Mouse (Mus musculus) frontal cortex, postnatal 36 days (tissue): ENCODE data around the gene Gse1.
A peak's percentile ranks its signal among the peaks of the same experiment; 100 is the strongest.

ENCODE experiments used
- DNase-seq, 2 experiments: peaks; one replicate each; pipeline ENCODE4 v3.0.0; 2022; ENCODE audit warnings: low spot score in 2 of 2

The Gse1 gene

DNA sequence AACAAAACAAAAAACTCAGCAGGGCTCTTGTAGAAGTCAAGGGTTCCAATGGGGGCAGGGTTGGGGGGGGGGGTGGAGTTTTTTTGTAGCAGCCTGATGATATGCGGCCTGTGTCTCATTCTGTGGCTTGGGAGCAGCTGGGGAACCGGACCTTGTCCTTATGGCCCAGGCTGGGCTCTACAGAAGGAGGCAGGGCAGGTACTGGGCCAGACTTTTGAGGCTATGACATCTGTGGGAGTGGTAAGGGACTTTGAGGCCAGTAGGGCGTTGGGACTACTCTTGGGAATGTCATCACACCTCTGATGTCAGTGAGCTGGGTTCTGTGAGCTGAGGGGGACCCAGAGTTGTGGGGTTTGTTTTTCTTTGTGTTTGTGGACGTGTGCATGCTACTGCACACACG lies 267.2 kb downstream of the Gse1 start:
- DNase-seq: no peak

DNA sequence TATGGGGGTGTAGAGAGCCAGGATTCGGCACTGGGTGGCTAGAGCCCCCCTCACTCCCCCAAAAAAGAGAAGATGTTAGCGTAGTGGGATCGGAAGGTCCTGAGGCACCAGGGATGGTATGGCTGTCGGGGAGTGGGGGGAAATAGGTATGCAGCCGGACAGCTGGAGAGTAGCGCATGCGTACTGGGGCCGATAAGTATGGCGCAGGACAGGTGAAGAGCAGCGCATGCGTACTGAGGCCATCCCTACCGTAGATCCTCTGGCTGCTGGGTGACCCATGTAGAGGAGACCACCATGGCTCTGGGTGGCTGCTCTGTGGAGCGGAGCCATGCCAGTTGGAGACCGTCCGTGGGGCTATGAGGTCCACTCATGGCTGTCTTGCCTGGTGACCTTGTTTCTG lies 268.2 kb downstream of the Gse1 start:
- DNase-seq: no peak

DNA sequence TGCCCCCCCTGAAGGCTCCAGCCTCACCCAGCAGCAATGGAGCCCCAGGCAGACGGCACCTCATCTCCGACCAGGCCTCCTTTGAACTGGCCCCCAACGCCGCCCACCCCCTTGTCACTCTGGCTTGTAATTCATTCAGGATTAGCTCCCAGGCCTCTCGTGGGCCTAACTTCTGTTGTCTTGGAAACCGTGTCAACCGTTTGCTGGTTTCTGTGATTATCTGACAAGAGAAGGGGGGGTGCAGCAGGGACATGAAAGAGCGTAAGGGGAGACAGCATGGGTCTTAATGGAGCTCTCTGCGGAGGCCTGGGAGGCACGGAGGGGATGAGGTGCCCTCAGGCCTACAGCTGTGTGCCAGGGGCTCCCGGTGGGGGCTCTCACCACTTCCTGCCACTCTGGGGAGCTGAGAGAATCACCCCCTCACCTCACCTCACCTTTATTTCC lies 269.3 kb downstream of the Gse1 start:
- DNase-seq: no peak

DNA sequence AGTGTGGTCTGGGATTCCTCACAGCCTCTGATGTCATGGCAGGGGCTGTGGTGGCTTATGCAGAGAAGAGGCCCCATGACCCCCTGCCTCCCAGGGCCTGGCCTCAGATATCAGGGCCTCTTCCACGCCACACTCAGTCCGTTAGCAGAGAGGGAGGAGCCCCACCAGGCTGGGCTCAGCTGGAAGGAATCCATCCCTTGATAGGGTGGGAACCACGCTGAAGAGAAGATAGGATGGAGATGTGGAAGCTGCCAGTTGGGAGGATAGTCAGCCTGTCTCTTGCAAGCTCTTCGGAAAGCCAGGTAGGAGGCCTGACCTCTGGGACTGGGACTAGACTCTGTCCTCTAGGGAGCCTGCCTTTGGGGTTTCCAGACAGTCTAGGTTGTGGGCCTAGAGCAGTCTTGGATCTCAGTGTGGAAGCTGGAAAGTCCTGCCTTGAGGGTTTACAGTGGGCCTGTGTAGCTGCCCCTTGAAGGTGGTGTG lies 270.1 kb downstream of the Gse1 start:
- DNase-seq: no peak

DNA sequence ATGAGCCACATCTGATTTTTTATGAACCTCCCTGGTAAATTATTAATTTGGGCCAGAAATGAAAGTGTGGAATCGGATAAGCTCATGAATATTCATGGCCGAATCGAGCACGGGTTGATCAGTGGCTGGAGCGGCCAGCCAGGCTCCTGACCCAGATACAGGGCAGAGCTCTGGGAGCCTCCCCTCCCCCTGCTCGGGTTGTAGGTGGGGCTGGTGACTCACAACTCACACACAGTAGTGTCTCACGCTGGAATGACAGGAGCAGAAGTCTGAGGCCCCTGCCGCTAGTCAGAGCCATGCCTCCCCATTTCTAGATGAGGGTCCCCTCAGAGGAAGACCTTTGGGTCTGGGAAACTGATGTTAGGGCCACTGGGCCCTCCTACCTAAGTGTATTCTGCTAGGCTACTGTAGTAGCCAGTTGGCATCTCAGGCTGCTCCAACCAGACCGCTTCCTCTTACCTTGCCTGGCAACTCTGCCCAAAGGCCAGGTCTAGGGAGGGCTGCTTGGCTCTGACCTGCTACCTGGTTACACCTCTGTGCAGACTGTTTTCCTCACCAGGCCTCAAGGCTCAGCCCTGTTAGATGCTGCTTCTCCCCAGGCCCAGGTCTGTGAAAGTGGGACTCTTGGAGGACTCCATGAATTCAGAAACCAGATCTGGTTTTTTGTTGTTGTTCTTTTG lies 270.8 kb downstream of the Gse1 start:
- DNase-seq: peak in 1 of 2 experiments; percentile 60

DNA sequence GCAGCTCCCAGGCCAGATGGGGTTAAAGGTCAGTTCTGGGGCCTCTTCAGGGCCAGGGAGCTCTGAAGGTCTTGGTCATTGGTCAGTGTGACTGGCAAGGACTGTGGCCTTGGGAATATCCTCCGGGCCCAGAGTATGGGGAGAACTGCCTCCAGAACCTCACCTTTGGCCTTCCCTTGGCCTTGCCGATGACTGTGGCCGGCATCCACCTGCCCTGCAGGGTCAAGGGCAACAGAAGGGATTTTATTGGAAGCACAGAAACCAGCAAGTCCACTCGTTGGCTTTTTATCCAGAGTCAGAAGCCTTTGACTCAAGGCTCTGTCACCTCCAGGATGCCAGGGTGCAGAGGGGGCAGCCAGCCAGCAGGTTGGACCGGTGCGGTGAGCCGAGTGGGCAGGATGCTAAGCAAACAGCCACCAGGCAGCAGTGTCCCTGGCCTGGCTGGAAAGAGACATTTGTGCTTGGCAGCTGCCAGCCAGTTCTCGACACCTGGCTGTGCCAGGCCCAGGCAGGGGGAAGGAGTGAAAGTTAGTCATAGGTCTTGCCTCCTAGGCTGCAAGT lies 272.5 kb downstream of the Gse1 start:
- DNase-seq: no peak

DNA sequence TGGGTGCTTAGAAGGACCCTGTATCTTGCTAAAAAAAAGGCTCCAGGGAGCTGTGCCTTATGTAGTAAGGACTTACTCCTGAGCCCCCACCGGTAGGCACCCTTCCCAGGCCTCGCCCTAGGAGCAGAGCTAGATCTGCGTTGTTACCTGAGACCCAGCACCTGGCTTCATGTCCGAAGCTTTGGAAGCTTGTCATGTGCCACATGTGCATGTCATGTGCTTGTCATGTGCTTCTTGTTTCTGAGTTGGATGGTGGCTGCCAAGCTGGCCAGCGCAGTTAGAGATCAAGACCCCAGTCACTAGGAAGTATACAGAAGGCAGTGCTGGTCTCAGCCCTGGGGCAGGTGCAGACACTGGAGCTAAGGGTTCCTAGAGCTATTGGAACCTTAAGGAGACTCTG lies 273.2 kb downstream of the Gse1 start:
- DNase-seq: no peak

DNA sequence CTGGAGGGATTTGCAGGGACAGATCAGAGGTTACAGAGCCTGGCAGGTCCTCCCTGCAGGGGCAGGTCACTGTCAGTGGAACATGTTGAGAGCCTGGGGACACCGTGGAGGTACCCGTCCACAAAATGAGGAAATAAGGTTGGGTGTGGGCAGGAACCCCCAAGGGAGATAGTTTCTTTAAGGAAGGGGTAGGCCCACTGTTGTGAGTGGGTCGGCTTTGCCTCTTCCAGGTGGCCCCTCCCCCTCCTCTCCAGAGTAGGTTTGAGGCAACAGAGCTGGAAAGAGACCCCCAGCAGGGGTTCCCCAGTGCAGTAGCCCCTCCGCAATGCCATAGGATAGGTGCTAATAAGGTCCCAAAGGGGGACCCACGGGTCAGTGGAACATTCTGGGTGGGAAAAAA lies 274.2 kb downstream of the Gse1 start:
- no peak for DNase-seq

DNA sequence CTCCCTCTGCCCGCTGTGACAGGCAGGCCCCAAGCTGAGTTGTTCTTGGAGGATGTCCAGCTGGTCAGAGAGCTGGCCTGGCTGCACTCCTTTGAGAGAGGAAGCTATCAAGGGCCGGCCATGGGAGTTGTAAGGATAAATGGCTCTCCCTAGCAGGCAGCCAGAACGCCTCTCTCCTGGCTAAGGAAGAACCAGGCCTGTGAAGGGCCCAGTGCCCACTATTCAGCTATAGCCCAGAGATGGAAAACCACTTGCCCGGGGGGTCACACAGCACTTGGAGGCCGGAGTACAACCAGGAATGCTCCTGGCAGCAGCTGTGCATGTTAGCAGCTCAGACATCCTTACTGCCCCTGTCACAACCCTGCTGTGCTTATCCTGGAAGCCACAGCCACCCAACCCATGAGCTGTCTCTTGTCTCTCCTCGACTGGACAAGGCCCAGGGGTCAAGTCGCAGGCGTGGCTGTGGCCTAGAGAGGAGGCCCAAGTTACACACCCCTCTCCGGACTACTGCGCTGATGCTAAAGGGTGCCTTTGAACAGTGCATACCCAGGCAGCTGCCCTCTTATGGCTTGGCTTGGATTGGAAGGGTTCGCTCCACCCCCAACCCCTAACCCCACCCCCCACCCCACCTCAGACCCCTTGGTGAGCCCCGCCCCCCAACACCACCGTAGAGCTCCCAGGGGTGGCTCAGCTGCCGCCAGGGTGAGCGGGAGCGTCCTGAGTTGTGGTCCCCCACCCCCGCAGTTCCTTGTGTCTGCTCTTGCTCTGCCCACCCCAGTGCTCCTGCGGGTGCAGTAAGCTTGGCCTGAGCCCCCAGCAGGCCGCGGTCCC lies 276.2 kb downstream of the Gse1 start:
- no peak for DNase-seq

DNA sequence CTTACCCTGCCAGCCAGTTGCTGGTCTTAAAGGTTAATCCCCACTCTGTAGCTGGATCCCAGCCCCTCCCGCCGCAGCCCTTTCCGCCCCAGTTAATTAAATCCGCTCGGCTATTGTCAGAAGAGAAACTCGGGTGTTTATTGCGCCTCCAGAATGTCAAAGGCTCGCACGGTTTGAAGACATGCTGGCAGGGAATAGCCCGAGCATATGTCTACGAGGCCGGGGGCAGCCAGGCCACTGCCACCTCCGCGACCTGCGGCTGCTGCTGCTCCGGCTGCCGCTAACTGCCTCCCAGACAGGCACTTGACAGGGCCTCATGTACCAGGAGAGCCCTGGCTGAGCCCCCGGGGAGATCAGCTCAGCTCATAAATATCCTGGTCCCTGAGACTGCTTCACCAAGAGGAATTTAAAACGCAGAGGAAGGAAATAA lies 276.8 kb downstream of the Gse1 start:
- DNase-seq: no peak

DNA sequence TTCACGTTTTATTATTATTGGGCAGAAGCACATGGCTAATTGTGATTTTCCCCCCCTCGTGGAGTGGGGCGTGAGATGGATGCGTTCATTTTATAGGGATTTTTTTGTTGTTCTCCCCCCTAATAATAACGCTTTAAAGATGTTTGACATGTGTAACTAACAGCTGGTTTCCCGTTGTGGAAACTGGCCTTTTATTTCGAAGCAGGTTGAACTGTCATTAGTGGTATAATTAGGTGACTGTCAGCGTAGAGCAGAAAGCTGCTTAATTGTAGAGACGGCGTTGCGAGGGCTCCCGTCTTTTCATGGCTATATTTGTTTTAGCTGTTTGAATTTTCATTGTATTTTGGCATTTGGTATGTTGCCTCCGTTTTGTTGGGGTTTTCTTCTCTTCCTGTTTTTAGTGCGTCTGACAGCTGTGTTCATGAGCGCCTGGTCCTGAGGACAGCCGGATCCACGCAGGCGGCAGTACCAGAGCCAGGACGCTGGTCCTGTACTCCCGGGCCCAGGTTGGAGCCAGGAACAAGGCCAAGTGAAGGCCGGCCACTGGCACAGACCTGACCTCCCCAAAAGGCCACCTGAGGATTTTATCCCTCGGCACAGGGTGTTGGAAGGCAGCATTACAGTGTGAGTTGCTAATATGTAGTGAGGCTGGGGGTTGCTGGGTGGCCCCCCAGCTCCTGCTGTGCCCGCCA lies 277.5 kb downstream of the Gse1 start:
- DNase-seq: no peak

DNA sequence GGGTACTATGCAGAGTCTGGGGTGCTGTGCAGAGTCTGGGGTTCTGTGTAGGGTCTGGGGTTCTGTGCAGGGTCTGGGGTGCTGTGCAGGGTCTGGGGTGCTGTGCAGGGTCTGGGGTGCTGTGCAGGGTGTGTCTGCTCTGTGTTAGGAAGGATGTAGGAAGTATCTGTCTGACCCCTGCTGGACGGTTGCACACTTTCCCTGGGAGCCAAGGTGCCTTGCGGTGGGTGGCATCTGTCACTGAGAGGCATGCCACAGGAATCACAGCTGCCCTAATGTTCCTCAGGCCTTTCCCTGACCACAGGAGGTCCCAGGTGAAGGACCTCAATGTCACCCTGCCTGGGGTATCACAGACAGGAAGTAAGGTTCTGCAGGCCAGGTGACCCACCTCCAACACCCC lies 278.3 kb downstream of the Gse1 start:
- DNase-seq: no peak

DNA sequence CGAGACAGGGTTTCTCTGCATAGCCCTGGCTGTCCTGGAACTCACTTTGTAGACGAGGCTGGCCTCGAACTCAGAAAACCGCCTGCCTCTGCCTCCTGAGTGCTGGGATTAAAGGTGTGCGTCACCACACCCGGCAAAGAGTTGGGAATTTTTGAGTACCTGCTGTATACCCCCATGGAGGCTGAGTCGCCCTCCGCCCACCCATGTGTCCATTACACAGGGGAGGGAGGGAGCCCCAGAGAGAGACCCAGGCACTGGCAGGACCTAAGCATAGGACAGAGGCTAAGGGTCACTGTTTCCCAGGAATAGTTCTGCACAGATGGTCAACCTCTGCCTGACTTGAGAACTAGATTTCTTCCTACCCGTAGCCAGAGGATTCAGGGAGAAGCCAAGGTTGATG lies 279.0 kb downstream of the Gse1 start:
- DNase-seq: no peak

DNA sequence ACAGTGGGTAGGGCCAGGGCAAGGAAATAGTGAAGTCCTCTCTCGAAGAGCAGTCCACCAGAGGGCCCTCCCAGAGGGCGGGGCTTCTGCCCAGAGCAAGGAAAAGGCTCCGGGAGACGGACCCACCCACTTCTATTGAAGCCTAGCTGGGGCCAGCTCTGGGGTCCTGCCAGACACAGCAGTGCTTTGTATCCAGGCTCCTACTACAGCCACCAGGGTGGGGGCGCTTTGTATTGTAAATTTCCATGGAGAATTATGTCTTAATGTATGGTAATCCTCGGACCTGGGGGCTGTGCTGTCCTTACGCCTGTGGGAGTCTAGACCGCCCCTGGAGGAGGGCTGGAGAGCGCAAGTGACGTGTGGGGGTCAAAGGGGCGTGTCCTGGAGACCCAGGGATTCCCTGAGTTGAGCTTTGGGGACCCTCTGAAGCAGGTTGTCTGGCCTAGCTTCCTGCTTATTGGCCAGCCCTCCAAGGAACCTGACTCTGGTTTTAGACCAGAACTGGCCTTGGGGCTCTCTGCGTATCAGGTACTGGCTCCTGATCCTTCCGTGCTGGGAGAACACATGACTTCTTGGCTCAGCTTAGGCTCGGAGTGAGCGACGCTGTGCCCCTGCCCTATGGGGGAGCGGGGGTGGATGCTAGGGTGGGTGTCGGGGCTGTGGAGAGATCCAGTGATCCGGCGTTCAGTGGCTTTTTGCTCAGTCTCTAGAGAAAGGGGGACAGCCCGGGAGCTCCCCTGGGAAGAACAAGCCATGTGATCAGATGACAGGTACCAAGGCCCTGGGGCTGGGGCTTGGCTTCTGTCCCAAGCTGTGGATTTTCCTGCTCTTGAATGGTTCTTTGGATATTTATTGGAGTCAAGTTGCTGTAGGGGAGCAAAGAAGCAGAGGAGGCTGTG lies 281.1 kb downstream of the Gse1 start:
- DNase-seq: no peak

DNA sequence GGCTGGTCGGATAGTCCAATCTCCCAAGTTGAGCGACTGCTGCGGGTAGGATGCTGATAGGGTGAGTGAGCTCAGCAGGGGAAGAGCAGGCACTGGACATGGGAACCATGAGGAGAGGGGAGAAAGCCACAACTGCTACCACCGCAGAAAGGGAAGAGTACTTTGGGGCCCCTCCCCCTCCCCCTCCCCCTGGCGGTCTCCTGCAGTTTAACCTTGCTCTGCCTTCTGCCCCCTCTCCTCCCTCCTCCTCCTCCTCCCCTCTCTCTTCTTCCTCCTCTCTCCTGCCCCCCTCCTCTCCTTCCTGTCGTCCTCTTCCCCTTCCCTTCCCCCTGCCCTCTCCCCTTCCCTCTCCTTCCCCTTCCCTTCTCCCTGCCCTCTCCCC lies 281.8 kb downstream of the Gse1 start:
- DNase-seq: no peak

DNA sequence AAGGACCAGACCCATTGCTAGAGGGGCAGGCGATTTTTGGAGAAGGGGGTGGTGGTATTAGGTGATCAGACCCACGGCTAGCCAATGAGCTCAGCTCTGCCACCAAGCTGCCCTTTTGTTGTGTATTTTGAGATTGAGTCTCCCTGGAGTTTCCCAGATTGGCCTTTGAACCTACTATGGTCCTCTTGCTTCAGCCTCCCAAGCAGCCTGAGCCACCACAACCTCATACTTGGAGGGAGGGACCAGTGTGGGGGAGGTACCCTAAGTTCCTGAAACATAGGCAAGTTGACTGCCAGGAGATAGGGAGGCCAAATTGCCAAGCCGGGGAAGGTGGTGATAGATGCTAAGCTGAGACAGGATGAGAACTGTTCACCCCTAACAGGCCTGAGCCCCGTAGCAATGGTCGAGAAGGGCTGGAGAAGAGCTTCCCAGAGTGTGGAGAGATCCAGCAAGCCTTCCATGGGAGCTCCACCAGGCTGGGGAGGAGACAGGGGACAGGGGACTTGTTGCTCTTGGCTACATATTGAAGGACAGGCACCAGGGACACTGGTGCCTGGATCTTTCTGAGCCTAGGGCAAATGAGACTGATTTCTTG lies 282.7 kb downstream of the Gse1 start:
- no peak for DNase-seq

DNA sequence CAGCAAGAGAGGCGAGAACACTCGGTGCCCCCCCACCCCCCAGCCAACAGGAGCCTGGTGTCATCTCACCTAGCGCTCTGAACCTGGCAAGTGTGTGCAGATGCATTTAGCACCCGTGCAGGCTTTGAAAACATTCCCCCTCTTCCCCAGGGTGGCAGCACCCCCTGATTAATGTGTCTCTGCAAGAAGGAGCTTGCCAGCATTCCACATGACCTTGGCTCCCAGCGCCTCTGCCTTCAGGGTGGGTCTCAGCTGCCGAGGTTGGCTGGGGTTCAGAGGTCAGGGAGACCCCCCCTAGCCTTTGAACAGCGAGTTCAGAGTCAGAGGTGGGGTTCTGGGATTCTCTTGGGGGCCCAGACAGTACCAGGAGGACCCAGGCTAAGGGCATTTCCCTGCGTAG lies 283.5 kb downstream of the Gse1 start:
- DNase-seq: no peak

DNA sequence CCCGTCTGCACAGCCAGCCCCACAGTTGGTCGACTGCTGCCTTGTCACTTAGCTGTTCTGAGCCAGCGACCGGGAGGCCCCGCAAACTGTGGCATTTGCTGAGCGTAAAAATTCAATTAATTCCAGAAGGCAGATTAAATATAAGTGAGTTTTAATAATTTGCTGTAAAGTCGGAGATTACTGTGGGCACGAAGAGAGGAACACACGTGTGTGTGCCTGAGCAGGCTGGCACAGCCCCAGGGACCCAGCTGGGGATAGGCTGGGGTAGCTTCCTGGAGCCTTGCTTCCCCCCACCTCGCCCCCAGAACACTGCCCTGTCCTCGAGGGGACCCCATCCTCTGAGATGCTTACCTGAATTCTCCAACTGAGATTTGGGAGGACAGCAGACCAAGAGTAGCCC lies 284.1 kb downstream of the Gse1 start:
- DNase-seq: no peak

DNA sequence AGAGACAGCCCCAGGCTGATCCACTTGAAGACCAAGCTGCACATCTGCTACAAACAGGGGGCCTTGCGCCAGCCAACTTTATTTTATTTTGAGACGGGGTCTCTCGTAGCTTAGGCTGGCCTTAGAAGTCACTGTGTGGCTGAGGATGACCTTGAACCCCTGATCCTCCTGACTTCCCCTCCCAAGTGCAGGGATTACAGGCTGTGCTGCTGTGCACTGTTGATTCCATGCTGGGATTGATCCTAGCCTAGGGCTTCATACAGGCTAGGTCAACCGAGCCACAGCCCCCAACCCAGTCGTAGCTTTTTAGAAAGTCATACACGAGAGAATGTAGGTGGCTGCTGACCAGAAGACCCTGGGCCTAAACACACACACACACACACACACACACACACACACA lies 284.9 kb downstream of the Gse1 start:
- DNase-seq: no peak

DNA sequence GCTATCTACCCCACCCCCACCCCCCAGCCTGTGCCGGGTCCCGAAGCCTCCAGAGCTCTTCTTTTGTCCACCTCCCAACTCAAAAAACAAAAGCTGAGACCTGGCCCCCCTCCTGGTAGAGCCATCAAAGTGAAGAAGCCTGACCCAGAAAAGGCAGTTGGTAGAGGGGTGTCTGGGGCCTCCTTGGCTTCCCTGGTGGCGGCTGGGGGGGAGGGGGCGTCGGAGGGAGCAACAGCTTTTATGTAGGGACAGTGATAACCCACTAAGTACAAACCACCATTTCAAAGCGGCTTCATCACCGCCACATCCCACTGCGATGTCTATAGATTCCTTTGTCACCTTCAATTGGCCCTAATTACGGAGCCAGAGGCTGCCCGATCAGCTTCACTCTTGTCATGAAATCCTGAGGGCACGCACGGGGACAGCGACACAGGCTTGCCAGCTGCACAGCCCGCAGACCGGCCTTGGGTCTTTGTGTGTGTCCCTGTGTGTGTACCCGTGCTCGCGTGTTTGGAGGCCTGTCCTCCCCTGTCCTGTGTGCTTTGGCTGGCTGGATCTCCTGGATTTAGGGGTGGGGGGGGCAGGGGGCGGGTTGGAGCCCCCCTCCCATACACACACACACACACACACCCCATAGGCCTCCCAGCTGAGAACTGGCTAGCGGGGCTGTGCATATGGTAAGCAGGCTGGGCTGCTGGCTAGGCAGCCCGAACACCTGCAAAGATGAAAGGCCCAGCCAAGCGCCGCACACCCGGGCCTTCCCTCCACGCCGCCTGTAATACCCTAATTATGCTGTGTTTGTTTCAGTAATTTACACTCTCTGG lies 285.6 kb downstream of the Gse1 start:
- no peak for DNase-seq
